Comparison of ENCODE assay signal across 9 mouse cellular contexts in genomic region chr10:121497968-121498367, GRCm38 (mm10). TPM values are rescaled to one million over a fixed set of nuclear protein-coding genes. Genes with fewer than 3 reads are reported as not detected.
A peak's percentile ranks its signal among the peaks of the same experiment; 100 is the strongest.
DNase-seq lines count a peak whose midpoint lies in the region; ATAC-seq lines count a peak whose summit lies in the region.
"Had no signal": no experiment of that assay in that cellular context is flagged by ENCODE, and none has a peak within 500 bp of the region (broad histone marks: within the 10 kb centered on the region; RNA-seq: fewer than 3 reads in every experiment).

No protein-coding gene starts in this region.

- H3K4me1 ChIP-seq in heart, embryonic 14.5 days (ENCODE audit: control insufficient read depth in 2 of 2, insufficient read depth in 2 of 2, low read length in 2 of 2), result peaks cover 0 to 7% of the 10 kb centered on the region in 2 experiments; a peak in 2 of 4 replicates
- peaks cover 12% of the 10 kb centered on the region for H3K4me1 ChIP-seq in brown adipose tissue, adult 24 weeks (ENCODE audit: control insufficient read depth, insufficient read depth, insufficient read length, low read length)
- H3K4me1 ChIP-seq in intestine, embryonic 15.5 days (replicated peaks), result peaks cover 17% of the 10 kb centered on the region

- H3K27ac ChIP-seq in heart, embryonic 14.5 days (replicated peaks in 1 of 2; ENCODE audit: control insufficient read depth in 1 of 2, insufficient read depth in 1 of 2, low read depth in 2 of 2, low read length in 2 of 2), result peak overlapping the region; percentile 34 to 56
- peak overlapping the region; percentile 27 for H3K27ac ChIP-seq in brown adipose tissue, adult 24 weeks (replicated peaks; ENCODE audit: low read depth, low read length)
- peak overlapping the region; percentile 45 for H3K27ac ChIP-seq in intestine, embryonic 15.5 days

- no peak; the same call in 1 of the 2 replicates for ATAC-seq in heart, embryonic 14.5 days (ENCODE audit: insufficient number of reproducible peaks, insufficient read depth, low FRiP score, low read depth)
- no peak for ATAC-seq in intestine, embryonic 15.5 days

- no peak overlapping the region for H3K4me3 ChIP-seq in heart, embryonic 14.5 days (ENCODE audit: control insufficient read depth in 1 of 2, insufficient read depth in 1 of 2, low read depth in 1 of 2, low read length in 2 of 2)
- 0 out of 2 replicates have a peak overlapping the region, but pooled peaks have one; percentile 1 for H3K4me3 ChIP-seq in brown adipose tissue, adult 24 weeks (ENCODE audit: insufficient read depth, low read depth, low read length)
- H3K4me3 ChIP-seq in intestine, embryonic 15.5 days (replicated peaks), result no peak overlapping the region

- no peaks in the 10 kb centered on the region for H3K9me3 ChIP-seq in heart, embryonic 14.5 days (ENCODE audit: control insufficient read depth, low read length)
- H3K9me3 ChIP-seq in intestine, embryonic 15.5 days, result no peaks in the 10 kb centered on the region

- H3K27me3 ChIP-seq in heart, embryonic 14.5 days (ENCODE audit: control insufficient read depth, insufficient read depth, low read length), result no peaks in the 10 kb centered on the region
- no peaks in the 10 kb centered on the region for H3K27me3 ChIP-seq in intestine, embryonic 15.5 days (replicated peaks)

- no peak for DNase-seq in heart, postnatal 4 days
- DNase-seq in lung, postnatal 14 days, result peak; percentile 52
- DNase-seq in right cerebral cortex, adult 2 months (ENCODE audit: low spot score in 2 of 2), result no peak
- DNase-seq in c-Kit-positive CD71-positive TER-119-positive erythroid progenitor cells, embryonic 14.5 days (ENCODE audit: low spot score), result no peak
- DNase-seq in cerebellum, adult 11-12 months, result no peak
- DNase-seq: cerebellum, adult 2 months had no signal

- no peak overlapping the region for H3K4me2 ChIP-seq in heart, embryonic 14.5 days (ENCODE audit: low read length)
- no peak overlapping the region for H3K4me2 ChIP-seq in intestine, embryonic 15.5 days (replicated peaks)

- no peaks in the 10 kb centered on the region for H3K36me3 ChIP-seq in heart, embryonic 14.5 days (ENCODE audit: control insufficient read depth, insufficient read depth, low read length)
- no peaks in the 10 kb centered on the region for H3K36me3 ChIP-seq in intestine, embryonic 15.5 days

- H3K9ac ChIP-seq in heart, embryonic 14.5 days (ENCODE audit: low read length), result no peak overlapping the region
- H3K9ac ChIP-seq in intestine, embryonic 15.5 days, result no peak overlapping the region

- WGBS in heart, embryonic 14.5 days, result 59% methylated on average over 7 of the region's 7 CpGs
- 79% methylated on average over 7 of the region's 7 CpGs for WGBS in intestine, embryonic 15.5 days

RNA-seq across cellular contexts. Expression of gene Rassf3, which starts 21.8 kb away (rescaled TPM):
- polyA plus RNA-seq in heart, embryonic 14.5 days (2014; fragmentation: Nextera tagmentation; extraction: Ambion mirVana), result 25.1 and 25.3 TPM in 2 replicates
- 10 to 100 TPM; 82.2 to 85.0 TPM for total RNA-seq in heart, postnatal 4 days (2021)
- 17.3 and 25.1 TPM in 2 replicates for polyA plus RNA-seq in brown adipose tissue, adult 24 weeks (2012; ENCODE audit: insufficient read depth, insufficient read length, missing spikeins)
- 23.5 and 26.0 TPM in 2 replicates for polyA plus RNA-seq in intestine, embryonic 15.5 days (2015; fragmentation: Nextera tagmentation; extraction: Ambion mirVana)
